Mouse (Mus musculus) inflammation-experienced regulatory T-cells, adult 6 months (primary cell): Measurements from ENCODE around the gene Phactr1. TPM values are rescaled to one million over a fixed set of nuclear protein-coding genes. Genes with fewer than 3 reads are reported as not detected.

ENCODE experiments used
- ATAC-seq: one replicate; pipeline ENCODE4 v1.8.0; 2017
- polyA plus RNA-seq, 3 experiments: library from polyadenylated mRNA; unstranded; fragments of 100-300 nt; shearing (Covaris generic); gene quantifications; one replicate each; pipeline ENCODE4 v1.2.1; 2017

The Phactr1 gene
- polyA plus RNA-seq, 3 experiments from 2014 or later: 0.58 TPM; not detected in 2

GRCm38 (mm10) chr13:43133400-43133799 is 453.0 kb downstream of the Phactr1 start:
- ATAC-seq: no peak

GRCm38 (mm10) chr13:43134468-43134867 is 454.0 kb downstream of the Phactr1 start:
- no peak for ATAC-seq

- ATAC-seq: no peak
Measured at GRCm38 (mm10) chr13:43144720-43145418, 464.4 kb downstream of the Phactr1 start.

- no peak for ATAC-seq
Measured at GRCm38 (mm10) chr13:43146515-43147258, 466.3 kb downstream of the Phactr1 start.

GRCm38 (mm10) chr13:43148692-43149091 is 468.3 kb downstream of the Phactr1 start:
- ATAC-seq: no peak

- no peak for ATAC-seq
Measured at GRCm38 (mm10) chr13:43149661-43150060, 469.2 kb downstream of the Phactr1 start.

- no peak for ATAC-seq
Measured at GRCm38 (mm10) chr13:43152005-43152520, 471.6 kb downstream of the Phactr1 start.

- no peak for ATAC-seq
Measured at GRCm38 (mm10) chr13:43157370-43157769, 476.9 kb downstream of the Phactr1 start.

- ATAC-seq: no peak
Measured at GRCm38 (mm10) chr13:43158281-43158680, 477.9 kb downstream of the Phactr1 start.

- no peak for ATAC-seq
Measured at GRCm38 (mm10) chr13:43159429-43159828, 479.0 kb downstream of the Phactr1 start.

- ATAC-seq: no peak
Measured at GRCm38 (mm10) chr13:43167721-43168120, 487.3 kb downstream of the Phactr1 start.

- ATAC-seq: peak; percentile 86
Measured at GRCm38 (mm10) chr13:43171020-43171710, 490.7 kb downstream of the Phactr1 start, which contains the start of gene Tbc1d7. Tbc1d7 (minus strand) TSS chr13:43171501.

- ATAC-seq: no peak
Measured at GRCm38 (mm10) chr13:43172036-43172713, 491.8 kb downstream of the Phactr1 start.

GRCm38 (mm10) chr13:43173262-43173661 is 492.8 kb downstream of the Phactr1 start:
- peak; percentile 39 for ATAC-seq

- ATAC-seq: no peak
Measured at GRCm38 (mm10) chr13:43176676-43177075, 496.3 kb downstream of the Phactr1 start.

GRCm38 (mm10) chr13:43177317-43177716 is 496.9 kb downstream of the Phactr1 start:
- peak; percentile 91 for ATAC-seq

- no peak for ATAC-seq
Measured at GRCm38 (mm10) chr13:43181104-43181503, 500.7 kb downstream of the Phactr1 start.

GRCm38 (mm10) chr13:43182465-43183201 is 502.2 kb downstream of the Phactr1 start:
- peak; percentile 74 for ATAC-seq

GRCm38 (mm10) chr13:43183248-43184055 is 503.0 kb downstream of the Phactr1 start:
- no peak for ATAC-seq

- ATAC-seq: no peak
Measured at GRCm38 (mm10) chr13:43187736-43188135, 507.3 kb downstream of the Phactr1 start.
